Mouse (Mus musculus) hindbrain, embryonic 10.5 days (tissue): Measurements from ENCODE around the gene Phka1. TPM values are rescaled to one million over a fixed set of nuclear protein-coding genes. Genes with fewer than 3 reads are reported as not detected.
"Not testable (repeated sequence)": the region's sequence is repeated elsewhere in the genome, so short reads cannot be mapped to it uniquely, and the experiment has no call there.

ENCODE experiments used
- DNase-seq: peaks from one replicate; pipeline ENCODE4 v3.0.0-alpha.2; 2017; ENCODE audit warnings: low spot score
- H3K27ac ChIP-seq: fragments of 300-500 bp; sonication (generic); 2 replicates; pipeline ENCODE4 v1.5.1; 2016; ENCODE audit warnings: mild to moderate bottlenecking, moderate library complexity
- H3K27me3 ChIP-seq: fragments of 300-500 bp; sonication (generic); 2 replicates; pipeline ENCODE4 v1.6.1; 2016; ENCODE audit warnings: mild to moderate bottlenecking; ENCODE audit not compliant: poor library complexity, insufficient read depth, severe bottlenecking
- H3K36me3 ChIP-seq: fragments of 300-500 bp; sonication (generic); 2 replicates; pipeline ENCODE4 v1.6.1; 2016; ENCODE audit warnings: mild to moderate bottlenecking, moderate library complexity
- H3K4me1 ChIP-seq: fragments of 300-500 bp; sonication (generic); replicated peaks from 2 replicates; pipeline ENCODE4 v1.6.1; 2016; ENCODE audit warnings: mild to moderate bottlenecking
- H3K4me3 ChIP-seq: fragments of 300-500 bp; sonication (generic); 2 replicates; pipeline ENCODE4 v1.5.1; 2016; ENCODE audit warnings: mild to moderate bottlenecking, moderate library complexity
- H3K9me3 ChIP-seq: fragments of 300-500 bp; sonication (generic); 2 replicates; pipeline ENCODE4 v1.6.1; 2016; ENCODE audit warnings: mild to moderate bottlenecking, moderate library complexity
- WGBS: fragments of 180-500 bp; shearing (Covaris S2); methylation state at CpG from one replicate; pipeline ENCODE4 v1.1.7; 2016; 5-methylcytosine and 5-hydroxymethylcytosine counted together
- polyA plus RNA-seq: library from polyadenylated mRNA; unstranded; fragments of >200 nt; fragmentation: Nextera tagmentation; extraction: Ambion mirVana; gene quantifications from 2 replicates; pipeline ENCODE4 v1.2.1, GENCODE M21; 2016

Phka1 gene
- polyA plus RNA-seq = 6.3 and 6.6 TPM in 2 replicates

GRCm38 (mm10) chrX:102643823-102644572 is at the start of gene Phka1:
TSS of gene Phka1 (minus strand) at chrX:102644246.
- H3K27ac ChIP-seq = peak within 1 kb of the TSS; percentile 72
- 22% methylated on average over 60 of the region's 60 CpGs for WGBS

GRCm38 (mm10) chrX:102689252-102689651 is 45.2 kb upstream of the Phka1 start:
- 20% methylated on average over 4 of the region's 4 CpGs for WGBS
- H3K36me3 ChIP-seq, H3K27ac ChIP-seq, H3K9me3 ChIP-seq, H3K4me1 ChIP-seq, H3K4me3 ChIP-seq: not testable (repeated sequence)
- peak; percentile 10 for DNase-seq
- peaks cover 15% of the 10 kb centered on the region for H3K27me3 ChIP-seq

More at GRCm38 (mm10) chrX:102643823-102644572, at the start of gene Phka1:
- H3K27me3 ChIP-seq = peaks cover 46% of the 10 kb centered on the region
- H3K4me1 ChIP-seq = no peaks in the 10 kb centered on the region
- no peaks in the 10 kb centered on the region for H3K36me3 ChIP-seq
- no peaks in the 10 kb centered on the region for H3K9me3 ChIP-seq
- DNase-seq = peak; percentile 34
- peak within 1 kb of the TSS; percentile 61 for H3K4me3 ChIP-seq

- WGBS = 86% methylated on average over 5 of the region's 5 CpGs
- not testable (repeated sequence) for H3K4me1 ChIP-seq, H3K36me3 ChIP-seq, DNase-seq, H3K27ac ChIP-seq, H3K9me3 ChIP-seq, H3K27me3 ChIP-seq, H3K4me3 ChIP-seq
Observed at GRCm38 (mm10) chrX:102686872-102687271, 42.8 kb upstream of the Phka1 start, which contains the start of gene Gm3880. TSS of gene Gm3880 (minus strand) at chrX:102686972.

- not testable (repeated sequence) for H3K27me3 ChIP-seq, DNase-seq, H3K4me1 ChIP-seq, H3K27ac ChIP-seq, H3K36me3 ChIP-seq, H3K9me3 ChIP-seq, H3K4me3 ChIP-seq
- 52% methylated on average over 3 of the region's 3 CpGs for WGBS
Observed at GRCm38 (mm10) chrX:102684706-102685105, 40.7 kb upstream of the Phka1 start.

- 80% methylated on average over 2 of the region's 2 CpGs for WGBS
- Histone ChIP-seq H3K36me3 (no peaks in the 10 kb centered on the region), H3K9me3 (no peaks in the 10 kb centered on the region), H3K4me1 (no peaks in the 10 kb centered on the region), H3K4me3 (no peak overlapping the region), H3K27ac (no peak overlapping the region), H3K27me3 (peaks cover 11% of the 10 kb centered on the region)
- no peak for DNase-seq
Observed at GRCm38 (mm10) chrX:102666641-102667040, 22.6 kb upstream of the Phka1 start.

GRCm38 (mm10) chrX:102660712-102661111 is 16.7 kb upstream of the Phka1 start:
- 20% methylated on average over 3 of the region's 3 CpGs for WGBS
- DNase-seq = no peak

GRCm38 (mm10) chrX:102645691-102646090 is 1.6 kb upstream of the Phka1 start:
- Histone ChIP-seq H3K4me3 (no peak overlapping the region), H3K27ac (no peak overlapping the region), H3K27me3 (peaks cover 42% of the 10 kb centered on the region), H3K9me3 (no peaks in the 10 kb centered on the region), H3K4me1 (no peaks in the 10 kb centered on the region), H3K36me3 (no peaks in the 10 kb centered on the region)
- DNase-seq = no peak
- 85% methylated on average over 1 of the region's 1 CpGs for WGBS

More at GRCm38 (mm10) chrX:102660712-102661111, 16.7 kb upstream of the Phka1 start:
- Histone ChIP-seq H3K4me3 (no peak overlapping the region), H3K27me3 (peaks cover 8% of the 10 kb centered on the region), H3K9me3 (no peaks in the 10 kb centered on the region), H3K4me1 (no peaks in the 10 kb centered on the region), H3K36me3 (no peaks in the 10 kb centered on the region), H3K27ac (no peak overlapping the region)

GRCm38 (mm10) chrX:102645146-102645545 is 1.1 kb upstream of the Phka1 start:
- peak overlapping the region; percentile 61; the same call in 1 of the 2 replicates for H3K4me3 ChIP-seq
- H3K36me3 ChIP-seq = no peaks in the 10 kb centered on the region
- H3K27me3 ChIP-seq = peaks cover 44% of the 10 kb centered on the region
- no peak overlapping the region for H3K27ac ChIP-seq
- no peaks in the 10 kb centered on the region for H3K9me3 ChIP-seq
- 45% methylated on average over 6 of the region's 6 CpGs for WGBS
- no peaks in the 10 kb centered on the region for H3K4me1 ChIP-seq
- no peak for DNase-seq

- Histone ChIP-seq H3K27ac (peak overlapping the region; percentile 72), H3K4me3 (peak overlapping the region; percentile 61), H3K9me3 (no peaks in the 10 kb centered on the region), H3K4me1 (no peaks in the 10 kb centered on the region), H3K27me3 (peaks cover 46% of the 10 kb centered on the region), H3K36me3 (no peaks in the 10 kb centered on the region)
- 19% methylated on average over 8 of the region's 8 CpGs for WGBS
- peak; percentile 22 for DNase-seq
Observed at GRCm38 (mm10) chrX:102644573-102644951, 516 bp upstream of the Phka1 start.

- no peak for DNase-seq
- Histone ChIP-seq H3K27me3 (peaks cover 13% of the 10 kb centered on the region), H3K4me3 (no peak overlapping the region), H3K27ac (no peak overlapping the region), H3K4me1 (no peaks in the 10 kb centered on the region), H3K9me3 (no peaks in the 10 kb centered on the region), H3K36me3 (no peaks in the 10 kb centered on the region)
- 74% methylated on average over 2 of the region's 2 CpGs for WGBS
Observed at GRCm38 (mm10) chrX:102601269-102601668, 42.8 kb downstream of the Phka1 start.

- no peak for DNase-seq
- no peak overlapping the region for H3K4me3 ChIP-seq
- H3K27ac ChIP-seq = no peak overlapping the region
- H3K36me3 ChIP-seq = no peaks in the 10 kb centered on the region
- peaks cover 39% of the 10 kb centered on the region for H3K27me3 ChIP-seq
- no peaks in the 10 kb centered on the region for H3K4me1 ChIP-seq
- no peaks in the 10 kb centered on the region for H3K9me3 ChIP-seq
- 63% methylated on average over 1 of the region's 1 CpGs for WGBS
Observed at GRCm38 (mm10) chrX:102588560-102588959, 55.5 kb downstream of the Phka1 start.

GRCm38 (mm10) chrX:102571186-102571585 is 72.9 kb downstream of the Phka1 start:
- WGBS = 39% methylated on average over 1 of the region's 1 CpGs
- Histone ChIP-seq H3K27me3 (peaks cover 22% of the 10 kb centered on the region), H3K9me3 (no peaks in the 10 kb centered on the region), H3K27ac (no peak overlapping the region), H3K4me1 (no peaks in the 10 kb centered on the region), H3K36me3 (no peaks in the 10 kb centered on the region), H3K4me3 (no peak overlapping the region)
- no peak for DNase-seq

GRCm38 (mm10) chrX:102556906-102557305 is 87.1 kb downstream of the Phka1 start:
- no peaks in the 10 kb centered on the region for H3K36me3 ChIP-seq
- no peaks in the 10 kb centered on the region for H3K4me1 ChIP-seq
- 88% methylated on average over 7 of the region's 7 CpGs for WGBS
- H3K4me3 ChIP-seq = no peak overlapping the region
- no peak for DNase-seq
- peaks cover 21% of the 10 kb centered on the region for H3K27me3 ChIP-seq
- no peak overlapping the region for H3K27ac ChIP-seq
- H3K9me3 ChIP-seq = no peaks in the 10 kb centered on the region
